In the genomic region with DNA sequence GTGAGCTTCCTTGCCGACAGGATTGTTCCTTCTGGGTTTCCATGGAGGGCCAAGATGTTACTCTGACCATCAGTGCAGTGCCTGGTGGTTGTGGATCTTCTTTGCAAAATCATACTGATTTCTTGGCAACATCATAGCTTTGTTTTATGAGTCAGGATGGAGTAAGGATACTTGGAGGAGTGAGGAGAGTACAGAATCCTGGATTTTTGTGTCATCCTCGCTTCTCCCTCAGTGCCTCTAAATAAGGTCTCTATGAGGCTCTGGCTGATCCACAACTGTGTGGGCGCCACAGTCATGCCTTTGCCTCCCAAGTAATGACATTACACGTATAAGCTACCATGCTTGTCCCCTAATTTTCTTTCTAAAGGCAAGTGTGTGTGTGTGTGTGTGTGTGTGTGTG, we compare ENCODE assay signal across 26 mouse cellular contexts. TPM values are rescaled to one million over a fixed set of nuclear protein-coding genes. Genes with fewer than 3 reads are reported as not detected.
DNase-seq lines count a peak whose midpoint lies in the region; ATAC-seq and TF ChIP-seq lines count a peak whose summit lies in the region.
"Had no signal": no experiment of that assay in that cellular context is flagged by ENCODE, and none has a peak within 500 bp of the region (broad histone marks: within the 10 kb centered on the region; RNA-seq: fewer than 3 reads in every experiment).

No protein-coding gene starts in this region.

- no peak overlapping the region for H3K4me2 ChIP-seq in limb, embryonic 12.5 days
- H3K4me2 ChIP-seq in embryonic facial prominence, embryonic 13.5 days: no peak overlapping the region
- peak overlapping the region; percentile 57 for H3K4me2 ChIP-seq in myocyte (ENCODE audit: low read depth)
- no peak overlapping the region for H3K4me2 ChIP-seq in liver, embryonic 11.5 days
- H3K4me2 ChIP-seq in heart, embryonic 11.5 days: no peak overlapping the region
- H3K4me2 ChIP-seq: embryonic facial prominence, embryonic 12.5 days; lung, embryonic 14.5 days; neural tube, embryonic 15.5 days had no signal

- no peak overlapping the region for H3ac ChIP-seq in myocyte (ENCODE audit: control insufficient read depth, insufficient read length)

- DNase-seq in limb, embryonic 10.5 days (ENCODE audit: low spot score): no peak
- DNase-seq in NIH3T3 (ENCODE audit: low read depth): peak; percentile 47
- no peak for DNase-seq in liver, embryonic 11.5 days (ENCODE audit: low spot score)
- DNase-seq: cerebellum, adult 11-12 months; cerebellum, postnatal 14 days; gastrocnemius, postnatal 14 days; heart, postnatal 10 days; kidney, postnatal 25 days; layer of hippocampus, postnatal 36 days; lung, embryonic 14.5 days; thymus, adult 2 months; thymus, postnatal 4 days had no signal

- H3K27ac ChIP-seq in limb, embryonic 12.5 days: peak overlapping the region; percentile 77; the same call in 1 of the 2 replicates
- no peak overlapping the region for H3K27ac ChIP-seq in limb, embryonic 10.5 days
- H3K27ac ChIP-seq in embryonic facial prominence, embryonic 13.5 days: 0 out of 2 replicates have a peak overlapping the region, but pooled peaks have one; percentile 33
- H3K27ac ChIP-seq in liver, embryonic 11.5 days (ENCODE audit: low read depth, low read length): no peak overlapping the region
- no peak overlapping the region; the same call in 1 of the 2 replicates for H3K27ac ChIP-seq in heart, embryonic 11.5 days (ENCODE audit: low read depth, low read length)
- H3K27ac ChIP-seq: hindbrain, postnatal 0 days; liver, embryonic 14.5 days; neural tube, embryonic 15.5 days had no signal

- H3K79me2 ChIP-seq in myocyte (ENCODE audit: control insufficient read depth, insufficient read depth): peaks cover 98% of the 10 kb centered on the region

- H3K9ac ChIP-seq in limb, embryonic 12.5 days (replicated peaks): no peak overlapping the region
- no peak overlapping the region for H3K9ac ChIP-seq in embryonic facial prominence, embryonic 13.5 days
- no peak overlapping the region for H3K9ac ChIP-seq in liver, embryonic 11.5 days (ENCODE audit: low read depth, low read length)
- H3K9ac ChIP-seq in heart, embryonic 11.5 days (ENCODE audit: low read depth, low read length): no peak overlapping the region
- H3K9ac ChIP-seq: embryonic facial prominence, embryonic 12.5 days; liver, embryonic 14.5 days; lung, embryonic 14.5 days; neural tube, embryonic 15.5 days had no signal

- H3K4me3 ChIP-seq in limb, embryonic 12.5 days (replicated peaks): no peak overlapping the region
- no peak overlapping the region for H3K4me3 ChIP-seq in limb, embryonic 10.5 days
- H3K4me3 ChIP-seq in embryonic facial prominence, embryonic 13.5 days: no peak overlapping the region
- no peak overlapping the region for H3K4me3 ChIP-seq in myocyte
- H3K4me3 ChIP-seq in liver, embryonic 11.5 days (ENCODE audit: low read depth, low read length): no peak overlapping the region
- H3K4me3 ChIP-seq in heart, embryonic 11.5 days (ENCODE audit: low read depth, low read length): no peak overlapping the region
- H3K4me3 ChIP-seq: embryonic facial prominence, embryonic 12.5 days; hindbrain, embryonic 10.5 days; neural tube, embryonic 15.5 days had no signal

- no peaks in the 10 kb centered on the region for H3K36me3 ChIP-seq in limb, embryonic 12.5 days
- H3K36me3 ChIP-seq in limb, embryonic 10.5 days: no peaks in the 10 kb centered on the region
- no peaks in the 10 kb centered on the region for H3K36me3 ChIP-seq in embryonic facial prominence, embryonic 13.5 days
- no peaks in the 10 kb centered on the region for H3K36me3 ChIP-seq in myocyte (ENCODE audit: control insufficient read depth, insufficient read depth)
- H3K36me3 ChIP-seq in liver, embryonic 11.5 days (ENCODE audit: control insufficient read depth, insufficient read depth, low read length): no peaks in the 10 kb centered on the region
- no peaks in the 10 kb centered on the region for H3K36me3 ChIP-seq in heart, embryonic 11.5 days (ENCODE audit: control insufficient read depth, insufficient read depth, low read length)
- H3K36me3 ChIP-seq: embryonic facial prominence, embryonic 12.5 days; hindbrain, embryonic 10.5 days; neural tube, embryonic 15.5 days had no signal

- no peaks in the 10 kb centered on the region for H3K27me3 ChIP-seq in limb, embryonic 12.5 days
- H3K27me3 ChIP-seq in limb, embryonic 10.5 days (ENCODE audit: low read depth, poor library complexity, severe bottlenecking): no peaks in the 10 kb centered on the region
- no peaks in the 10 kb centered on the region for H3K27me3 ChIP-seq in embryonic facial prominence, embryonic 13.5 days
- no peaks in the 10 kb centered on the region for H3K27me3 ChIP-seq in myocyte (ENCODE audit: control insufficient read depth, insufficient read depth, insufficient read length)
- H3K27me3 ChIP-seq in liver, embryonic 11.5 days (replicated peaks; ENCODE audit: control insufficient read depth, insufficient read depth, low read length): no peaks in the 10 kb centered on the region
- H3K27me3 ChIP-seq in heart, embryonic 11.5 days (ENCODE audit: control insufficient read depth, insufficient read depth, low read length): no peaks in the 10 kb centered on the region
- H3K27me3 ChIP-seq: embryonic facial prominence, embryonic 12.5 days; neural tube, embryonic 15.5 days had no signal

- no peak for TF ChIP-seq POLR2A in myocyte (IDR thresholded peaks at IDR 0.05; ENCODE audit: insufficient read length, low read depth)

- H3K9me3 ChIP-seq in limb, embryonic 12.5 days: no peaks in the 10 kb centered on the region
- H3K9me3 ChIP-seq in limb, embryonic 10.5 days (replicated peaks): no peaks in the 10 kb centered on the region
- no peaks in the 10 kb centered on the region for H3K9me3 ChIP-seq in embryonic facial prominence, embryonic 13.5 days
- no peaks in the 10 kb centered on the region for H3K9me3 ChIP-seq in liver, embryonic 11.5 days (ENCODE audit: control insufficient read depth, low read length)
- H3K9me3 ChIP-seq in heart, embryonic 11.5 days (replicated peaks; ENCODE audit: control insufficient read depth, low read length): no peaks in the 10 kb centered on the region
- H3K9me3 ChIP-seq: embryonic facial prominence, embryonic 12.5 days; hindbrain, embryonic 10.5 days; neural tube, embryonic 15.5 days had no signal

- ATAC-seq in limb, embryonic 12.5 days (ENCODE audit: insufficient number of reproducible peaks, insufficient read depth, low FRiP score, low TSS enrichment, low read depth): no peak
- no peak for ATAC-seq in embryonic facial prominence, embryonic 13.5 days (ENCODE audit: insufficient number of reproducible peaks, insufficient read depth, low FRiP score, low TSS enrichment, low read depth)
- ATAC-seq in liver, embryonic 11.5 days (replicated peaks; ENCODE audit: low FRiP score): no peak
- ATAC-seq in heart, embryonic 11.5 days (replicated peaks; ENCODE audit: insufficient number of reproducible peaks, low FRiP score, low TSS enrichment): no peak
- ATAC-seq: intestine, postnatal 0 days; midbrain, embryonic 16.5 days had no signal

- peaks cover 88% of the 10 kb centered on the region for H3K4me1 ChIP-seq in limb, embryonic 12.5 days (replicated peaks)
- peaks cover 70% of the 10 kb centered on the region for H3K4me1 ChIP-seq in limb, embryonic 10.5 days
- H3K4me1 ChIP-seq in embryonic facial prominence, embryonic 13.5 days: peaks cover 61% of the 10 kb centered on the region
- H3K4me1 ChIP-seq in liver, embryonic 11.5 days (replicated peaks; ENCODE audit: control insufficient read depth, insufficient read depth, low read length): peaks cover 16% of the 10 kb centered on the region
- peaks cover 43% of the 10 kb centered on the region for H3K4me1 ChIP-seq in heart, embryonic 11.5 days (ENCODE audit: control insufficient read depth, insufficient read depth, low read length)

- WGBS in limb, embryonic 12.5 days: 81% methylated on average over 4 of the region's 4 CpGs
- 78% methylated on average over 4 of the region's 4 CpGs for WGBS in limb, embryonic 10.5 days
- WGBS in embryonic facial prominence, embryonic 13.5 days: 74% methylated on average over 4 of the region's 4 CpGs
- 76% methylated on average over 4 of the region's 4 CpGs for WGBS in liver, embryonic 11.5 days
- 69% methylated on average over 4 of the region's 4 CpGs for WGBS in heart, embryonic 11.5 days (ENCODE audit: insufficient replicate concordance)

TF ChIP-seq in myocyte, 11 proteins besides CTCF, POLR2A, EP300 and RAD21 (continues in another document):
- TF ChIP-seq TCF3 (IDR thresholded peaks at IDR 0.05; ENCODE audit: insufficient read length, low read depth) (no peak), TCF12 (IDR thresholded peaks at IDR 0.05; ENCODE audit: insufficient read depth, poor library complexity, severe bottlenecking) (no peak), POLR2AphosphoS2 (IDR thresholded peaks at IDR 0.05; ENCODE audit: insufficient read length, low read depth) (no peak), CEBPB (IDR thresholded peaks at IDR 0.05; ENCODE audit: insufficient read depth, poor library complexity, severe bottlenecking) (no peak), REST (IDR thresholded peaks at IDR 0.05; ENCODE audit: insufficient read depth, insufficient read length) (no peak), MAX (IDR thresholded peaks at IDR 0.05; ENCODE audit: low read depth) (no peak), MYOD1 (IDR thresholded peaks at IDR 0.05; ENCODE audit: control insufficient read depth in 1 of 3, insufficient read length in 2 of 3, low read depth in 2 of 3) (no peak), E2F4 (IDR thresholded peaks at IDR 0.05; ENCODE audit: insufficient read depth) (no peak), SRF (IDR thresholded peaks at IDR 0.05; ENCODE audit: control insufficient read depth, insufficient read length, low read depth) (no peak), MYOG (IDR thresholded peaks at IDR 0.05; ENCODE audit: control insufficient read depth in 1 of 3, insufficient read depth in 1 of 3, insufficient read length in 2 of 3, low read depth in 2 of 3) (no peak)

RNA-seq across cellular contexts. Expression of a gene that starts 28.9 kb away (rescaled TPM):
- polyA plus RNA-seq in limb, embryonic 12.5 days (2016; fragmentation: Nextera tagmentation; extraction: Ambion mirVana): 56.7 and 61.9 TPM in 2 replicates
- 18.7 and 31.3 TPM in 2 replicates for polyA plus RNA-seq in limb, embryonic 10.5 days (2016; fragmentation: Nextera tagmentation; extraction: Ambion mirVana)
- polyA plus RNA-seq in embryonic facial prominence, embryonic 13.5 days (2015; fragmentation: Nextera tagmentation; extraction: Ambion mirVana): 23.9 and 30.7 TPM in 2 replicates
- polyA plus RNA-seq in myocyte (2012; fragmentation: generic; extraction: Trizol): 54.5 TPM
- polyA plus RNA-seq in liver, embryonic 11.5 days (2014; fragmentation: Nextera tagmentation; extraction: Ambion mirVana): 13.3 and 14.2 TPM in 2 replicates
- 13.1 and 13.6 TPM in 2 replicates for polyA plus RNA-seq in heart, embryonic 11.5 days (2014; fragmentation: Nextera tagmentation; extraction: Ambion mirVana)

RNA-seq across cellular contexts. Expression of a gene that starts 55.3 kb away (rescaled TPM):
- polyA plus RNA-seq in limb, embryonic 12.5 days (2016; fragmentation: Nextera tagmentation; extraction: Ambion mirVana): not detected in 2 replicates
- not detected in 2 replicates for polyA plus RNA-seq in limb, embryonic 10.5 days (2016; fragmentation: Nextera tagmentation; extraction: Ambion mirVana)
- polyA plus RNA-seq in embryonic facial prominence, embryonic 13.5 days (2015; fragmentation: Nextera tagmentation; extraction: Ambion mirVana): not detected in 2 replicates
- polyA plus RNA-seq in myocyte (2012; fragmentation: generic; extraction: Trizol): not detected
- polyA plus RNA-seq in liver, embryonic 11.5 days (2014; fragmentation: Nextera tagmentation; extraction: Ambion mirVana): not detected in 2 replicates
- polyA plus RNA-seq in heart, embryonic 11.5 days (2014; fragmentation: Nextera tagmentation; extraction: Ambion mirVana): not detected in 2 replicates
- polyA plus RNA-seq: embryonic facial prominence, embryonic 12.5 days; hindbrain, embryonic 10.5 days; intestine, postnatal 0 days; kidney, embryonic 14.5 days; limb, embryonic 14.5 days; liver, embryonic 14.5 days; lung, embryonic 14.5 days; neural tube, embryonic 15.5 days; stomach, embryonic 16.5 days; thymus, adult 2 months had no signal

Comparison
In these comparisons a context has a peak if more than half of its experiments do, and no peak if none do; other contexts are left out.
1. H3K27ac ChIP-seq: peak in limb, embryonic 12.5 days (single experiment) and embryonic facial prominence, embryonic 13.5 days (single experiment); none in limb, embryonic 10.5 days (single experiment), liver, embryonic 11.5 days (single experiment) and heart, embryonic 11.5 days (single experiment).